Mouse (Mus musculus): Measurements from ENCODE around the gene Slc39a7. TPM values are rescaled to one million over a fixed set of nuclear protein-coding genes. Genes with fewer than 3 reads are reported as not detected.

Slc39a7 gene
- 76.7 to 88.4 TPM (median 86.4 TPM) in 4 replicates for total RNA-seq (2023; ENCODE audit: inconsistent age)

DNA sequence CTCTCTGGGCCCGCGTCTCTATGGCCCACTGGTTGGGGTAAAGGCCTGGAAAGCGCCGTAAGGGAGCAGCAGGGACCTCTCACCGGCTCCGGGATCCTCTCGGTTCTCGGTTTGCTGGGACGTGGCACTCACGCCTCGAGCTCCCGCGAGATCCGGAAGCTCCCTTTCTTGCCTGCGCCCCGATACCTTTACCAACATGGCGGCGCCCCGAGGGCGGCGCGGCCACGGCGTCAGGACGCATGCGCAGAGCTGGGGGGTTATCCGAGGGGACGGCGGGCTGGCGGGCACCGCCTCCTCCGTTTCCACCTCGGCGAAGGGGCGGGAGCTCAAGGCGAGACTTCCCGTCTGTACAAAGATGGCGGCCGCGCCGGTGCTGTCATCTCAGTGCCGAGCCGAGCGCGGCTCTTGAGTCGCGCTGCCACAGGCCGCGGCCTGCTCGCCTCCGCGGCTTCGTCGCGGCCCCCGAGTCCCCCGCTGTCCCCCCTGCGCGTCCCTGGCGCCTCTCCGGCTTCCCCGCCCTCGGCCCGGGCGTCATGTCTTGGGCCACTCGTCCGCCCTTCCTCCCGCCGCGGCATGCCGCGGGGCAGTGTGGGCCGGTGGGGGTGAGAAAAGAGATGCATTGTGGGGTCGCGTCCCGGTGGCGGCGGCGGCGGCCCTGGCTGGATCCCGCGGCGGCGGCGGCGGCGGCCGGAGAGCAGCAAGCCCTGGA, at the start of gene Slc39a7, which contains the start of gene Rxrb:
TSS of gene Slc39a7 (minus strand) at position 218 of the 709 bp plus-strand sequence.
TSS of gene Rxrb (plus strand) at position 348 of the 709 bp plus-strand sequence.

DNA sequence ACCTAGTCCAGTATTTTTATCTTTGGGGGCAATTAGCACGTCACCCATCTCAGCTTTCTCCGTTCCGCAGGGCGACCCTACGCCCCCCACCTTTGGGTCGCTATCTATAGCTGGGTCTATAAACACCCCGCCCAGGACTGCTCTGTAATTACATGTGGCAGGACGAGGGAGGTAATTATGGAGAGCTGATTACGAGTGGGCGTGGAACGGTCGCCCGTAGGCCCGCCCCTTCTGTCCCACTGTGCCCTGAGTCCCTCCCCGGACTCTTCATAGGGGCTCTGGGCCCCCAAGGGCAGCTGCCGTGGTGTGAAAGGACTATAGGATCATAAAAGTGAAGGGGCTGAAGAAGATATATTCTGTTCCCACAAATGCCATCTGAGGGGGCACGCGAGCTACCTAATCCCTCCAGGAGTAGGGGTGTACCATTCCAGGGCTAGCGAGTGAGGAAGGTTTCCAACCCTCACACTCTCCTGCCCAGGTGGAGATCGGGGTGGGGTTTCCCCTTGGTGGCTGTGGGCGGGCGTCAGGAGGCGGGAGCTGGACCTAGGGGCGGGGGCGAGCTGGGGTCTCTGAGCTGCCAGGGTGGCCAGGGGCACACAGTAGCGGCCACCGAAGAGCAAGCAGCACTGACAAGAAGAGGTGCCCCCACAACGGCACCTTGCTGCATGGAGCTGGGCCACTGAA, 7.5 kb upstream of the Slc39a7 start, which contains the start of gene Col11a2:
TSS of gene Col11a2 (plus strand) at position 560 of the 684 bp plus-strand sequence.

DNA sequence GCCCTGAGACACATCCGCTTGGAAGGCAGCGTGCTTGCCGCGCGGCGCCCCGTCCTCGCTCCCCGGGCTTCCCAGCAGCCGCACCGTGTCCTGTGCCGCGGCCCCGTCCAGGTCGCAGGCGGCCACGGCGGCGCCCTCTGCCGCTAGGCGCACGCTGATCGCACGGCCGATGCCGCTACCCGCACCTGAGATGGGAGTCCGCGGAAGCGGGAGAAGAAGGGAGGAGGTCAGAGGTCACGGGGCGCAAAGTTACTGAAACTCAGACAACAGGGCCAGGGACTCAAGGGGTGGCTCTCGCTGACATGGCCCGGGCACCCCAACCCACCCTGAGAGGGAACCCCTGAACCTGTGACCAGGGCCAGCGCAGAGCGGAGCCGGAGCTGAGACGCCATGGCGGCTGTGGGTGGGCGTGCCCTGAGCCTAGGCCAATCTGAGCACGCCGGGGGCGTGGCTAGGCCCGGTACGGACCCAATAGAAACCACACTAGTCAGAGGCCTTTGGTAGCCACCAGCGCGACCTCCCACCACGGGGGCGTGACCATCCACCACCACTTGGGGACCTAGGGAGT, 3.7 kb downstream of the Slc39a7 start, which contains the start of gene H2-Ke6:
TSS of gene H2-Ke6 (minus strand) at position 405 of the 568 bp plus-strand sequence.

DNA sequence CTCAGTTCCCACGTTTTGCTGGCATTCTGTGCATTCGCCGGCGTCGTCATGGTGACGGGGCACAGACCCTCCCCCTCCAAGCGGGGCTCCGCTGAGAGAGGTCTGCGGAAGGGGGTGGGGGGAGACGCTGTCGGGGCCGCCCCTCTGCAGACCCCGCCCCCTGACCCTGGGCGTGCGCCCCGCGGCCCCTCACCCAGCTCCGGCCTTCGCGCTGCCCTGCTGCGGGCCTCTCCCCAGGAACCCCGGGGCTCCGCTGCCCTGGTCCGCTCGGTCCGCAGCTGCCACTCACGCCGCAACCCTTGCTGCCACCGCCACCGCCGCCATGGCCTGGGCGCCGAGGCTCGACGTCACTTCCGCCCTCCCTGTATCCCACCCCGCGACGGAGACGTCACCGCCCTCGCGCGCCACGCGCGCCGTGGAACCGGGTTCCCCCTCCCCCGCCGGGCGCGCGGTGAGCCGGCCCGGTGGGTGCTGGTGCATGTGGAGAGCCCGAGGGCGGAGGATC, 7.1 kb downstream of the Slc39a7 start, which contains the start of gene Ring1:
TSS of gene Ring1 (minus strand) at position 364 of the 505 bp plus-strand sequence.

DNA sequence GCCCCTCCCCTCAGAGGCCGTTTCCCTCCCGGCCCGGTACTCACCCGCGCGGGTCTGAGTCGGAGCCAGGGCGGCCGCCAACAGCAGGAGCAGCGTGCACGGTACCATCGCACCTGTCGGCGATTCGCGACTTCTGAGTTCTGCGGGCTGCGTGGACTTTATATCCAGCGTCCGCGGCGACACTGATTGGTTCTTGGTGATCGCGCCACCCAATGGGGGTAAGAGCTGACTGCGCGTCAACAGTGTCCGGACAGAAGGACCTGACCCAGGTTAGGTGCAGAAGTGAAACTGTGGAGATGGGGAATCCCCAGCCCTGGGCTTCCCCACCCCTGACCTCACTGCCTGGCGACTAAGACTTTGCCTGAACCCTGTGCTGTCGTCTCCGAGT, 31.3 kb downstream of the Slc39a7 start, which contains the start of gene H2-K1:
TSS of gene H2-K1 (minus strand) at position 198 of the 388 bp plus-strand sequence.

Other genes with a start within 250 kb of the Slc39a7 start
- 0.24 to 1.2 TPM (median 0.64 TPM) in 4 replicates for gene Angptl4, start 249.9 kb downstream of the Slc39a7 start, total RNA-seq (2023; ENCODE audit: inconsistent age)
- 1.9 to 3.7 TPM (median 2.4 TPM) in 4 replicates for gene Kank3, start 221.2 kb downstream of the Slc39a7 start, total RNA-seq (2023; ENCODE audit: inconsistent age)
- 3,373 to 3,666 TPM (median 3,453 TPM) in 4 replicates for gene Rps28, start 207.1 kb downstream of the Slc39a7 start, total RNA-seq (2023; ENCODE audit: inconsistent age)
- gene Ndufa7, start 207.1 kb downstream of the Slc39a7 start, total RNA-seq (2023; ENCODE audit: inconsistent age): 144 to 160 TPM (median 152 TPM) in 4 replicates
- 6.1 to 11.2 TPM (median 7.1 TPM) in 4 replicates for gene Cd320, start 188.6 kb downstream of the Slc39a7 start, total RNA-seq (2023; ENCODE audit: inconsistent age)
- gene Gm7029, start 157.8 kb downstream of the Slc39a7 start, total RNA-seq (2023; ENCODE audit: inconsistent age): not detected in 4 replicates
- gene Kifc1, start 141.0 kb downstream of the Slc39a7 start, total RNA-seq (2023; ENCODE audit: inconsistent age): 3.7 to 6.1 TPM (median 5.8 TPM) in 4 replicates
- gene Platr17, start 126.5 kb downstream of the Slc39a7 start, total RNA-seq (2023; ENCODE audit: inconsistent age): 0.90 to 0.93 TPM in 2 of 4 replicates, not detected in the others
- gene Daxx, start 122.3 kb downstream of the Slc39a7 start, total RNA-seq (2023; ENCODE audit: inconsistent age): 43.5 to 64.5 TPM (median 57.8 TPM) in 4 replicates
- 459 to 514 TPM (median 471 TPM) in 4 replicates for gene Tapbp, start 115.8 kb downstream of the Slc39a7 start, total RNA-seq (2023; ENCODE audit: inconsistent age)
- gene Zbtb22, start 115.8 kb downstream of the Slc39a7 start, total RNA-seq (2023; ENCODE audit: inconsistent age): 34.8 to 43.8 TPM (median 42.1 TPM) in 4 replicates
- 181 to 200 TPM (median 191 TPM) in 4 replicates for gene Rgl2, start 102.1 kb downstream of the Slc39a7 start, total RNA-seq (2023; ENCODE audit: inconsistent age)
- 48.8 to 71.2 TPM (median 65.7 TPM) in 4 replicates for gene Pfdn6, start 91.3 kb downstream of the Slc39a7 start, total RNA-seq (2023; ENCODE audit: inconsistent age)
- gene Wdr46, start 91.0 kb downstream of the Slc39a7 start, total RNA-seq (2023; ENCODE audit: inconsistent age): 37.2 to 41.1 TPM (median 38.8 TPM) in 4 replicates
- gene B3galt4, start 80.2 kb downstream of the Slc39a7 start, total RNA-seq (2023; ENCODE audit: inconsistent age): 4.6 to 6.3 TPM (median 6.0 TPM) in 4 replicates
- 84.3 to 90.2 TPM (median 84.9 TPM) in 4 replicates for gene Vps52, start 75.9 kb downstream of the Slc39a7 start, total RNA-seq (2023; ENCODE audit: inconsistent age)
- 1,477 to 1,581 TPM (median 1,522 TPM) in 4 replicates for gene Rps18, start 75.7 kb downstream of the Slc39a7 start, total RNA-seq (2023; ENCODE audit: inconsistent age)
- 2,828 to 3,180 TPM (median 3,118 TPM) in 4 replicates for gene H2-K1, start 31.3 kb downstream of the Slc39a7 start, total RNA-seq (2023; ENCODE audit: inconsistent age)
- gene Ring1, start 7.0 kb downstream of the Slc39a7 start, total RNA-seq (2023; ENCODE audit: inconsistent age): 37.0 to 44.6 TPM (median 37.7 TPM) in 4 replicates
- 116 to 159 TPM (median 139 TPM) in 4 replicates for gene H2-Ke6, start 3.6 kb downstream of the Slc39a7 start, total RNA-seq (2023; ENCODE audit: inconsistent age)
- gene Rxrb, start 130 bp upstream of the Slc39a7 start, total RNA-seq (2023; ENCODE audit: inconsistent age): 108 to 117 TPM (median 111 TPM) in 4 replicates
- 5.6 to 8.4 TPM (median 6.7 TPM) in 4 replicates for gene Col11a2, start 7.8 kb upstream of the Slc39a7 start, total RNA-seq (2023; ENCODE audit: inconsistent age)
- gene H2-Oa, start 60.7 kb upstream of the Slc39a7 start, total RNA-seq (2023; ENCODE audit: inconsistent age): 197 to 229 TPM (median 217 TPM) in 4 replicates
- 618 to 656 TPM (median 649 TPM) in 4 replicates for gene H2-DMa, start 87.9 kb upstream of the Slc39a7 start, total RNA-seq (2023; ENCODE audit: inconsistent age)
- gene Brd2, start 91.0 kb upstream of the Slc39a7 start, total RNA-seq (2023; ENCODE audit: inconsistent age): 428 to 472 TPM (median 457 TPM) in 4 replicates
- 1,549 to 1,567 TPM (median 1,559 TPM) in 4 replicates for gene H2-DMb2, start 111.6 kb upstream of the Slc39a7 start, total RNA-seq (2023; ENCODE audit: inconsistent age)
- gene H2-DMb1, start 121.4 kb upstream of the Slc39a7 start, total RNA-seq (2023; ENCODE audit: inconsistent age): 652 to 777 TPM (median 691 TPM) in 4 replicates
- 129 to 155 TPM (median 147 TPM) in 4 replicates for gene Tap1, start 155.9 kb upstream of the Slc39a7 start, total RNA-seq (2023; ENCODE audit: inconsistent age)
- gene Psmb9, start 156.1 kb upstream of the Slc39a7 start, total RNA-seq (2023; ENCODE audit: inconsistent age): 88.5 to 134 TPM (median 102 TPM) in 4 replicates
- gene Psmb8, start 166.0 kb upstream of the Slc39a7 start, total RNA-seq (2023; ENCODE audit: inconsistent age): 204 to 264 TPM (median 236 TPM) in 4 replicates
- gene Tap2, start 171.8 kb upstream of the Slc39a7 start, total RNA-seq (2023; ENCODE audit: inconsistent age): 121 to 132 TPM (median 126 TPM) in 4 replicates
- gene H2-Ob, start 207.2 kb upstream of the Slc39a7 start, total RNA-seq (2023; ENCODE audit: inconsistent age): 966 to 1,062 TPM (median 1,033 TPM) in 4 replicates
- 5,415 to 5,641 TPM (median 5,533 TPM) in 4 replicates for gene H2-Ab1, start 226.0 kb upstream of the Slc39a7 start, total RNA-seq (2023; ENCODE audit: inconsistent age)

All from B cell, adult (primary cell).